Mouse (Mus musculus) macrophage (primary cell): ENCODE measurements around the gene Stn1. TPM values are rescaled to one million over a fixed set of nuclear protein-coding genes. Genes with fewer than 3 reads are reported as not detected.

Source experiments
- H3K27ac ChIP-seq: fragments of 350-480 bp; formaldehyde crosslinking; 2 replicates; pipeline ENCODE4 v1.9.0; 2021
- H3K36me3 ChIP-seq: fragments of 350-480 bp; formaldehyde crosslinking; 2 replicates; pipeline ENCODE4 v1.9.0; 2021; ENCODE audit errors: inconsistent target
- H3K4me3 ChIP-seq: fragments of 350-480 bp; formaldehyde crosslinking; 2 replicates; pipeline ENCODE4 v1.9.0; 2021; ENCODE audit errors: inconsistent target
- H3K79me2 ChIP-seq: fragments of 350-480 bp; formaldehyde crosslinking; 2 replicates; pipeline ENCODE4 v1.9.0; 2021; ENCODE audit errors: inconsistent target
- WGBS: methylation state at CpG from one replicate; pipeline ENCODE4 v1.1.7; 2026; ENCODE audit warnings: inconsistent platforms; ENCODE audit not compliant: missing documents; 5-methylcytosine and 5-hydroxymethylcytosine counted together
- polyA plus RNA-seq: library from polyadenylated mRNA; stranded (reverse); fragments of 250-400 nt; gene quantifications from 3 replicates; pipeline ENCODE4 v1.2.4, GENCODE M21; 2018; ENCODE audit warnings: inconsistent platforms

Gene Stn1
- polyA plus RNA-seq, 1 experiment from 2014 or later, result 18.7 TPM

DNA sequence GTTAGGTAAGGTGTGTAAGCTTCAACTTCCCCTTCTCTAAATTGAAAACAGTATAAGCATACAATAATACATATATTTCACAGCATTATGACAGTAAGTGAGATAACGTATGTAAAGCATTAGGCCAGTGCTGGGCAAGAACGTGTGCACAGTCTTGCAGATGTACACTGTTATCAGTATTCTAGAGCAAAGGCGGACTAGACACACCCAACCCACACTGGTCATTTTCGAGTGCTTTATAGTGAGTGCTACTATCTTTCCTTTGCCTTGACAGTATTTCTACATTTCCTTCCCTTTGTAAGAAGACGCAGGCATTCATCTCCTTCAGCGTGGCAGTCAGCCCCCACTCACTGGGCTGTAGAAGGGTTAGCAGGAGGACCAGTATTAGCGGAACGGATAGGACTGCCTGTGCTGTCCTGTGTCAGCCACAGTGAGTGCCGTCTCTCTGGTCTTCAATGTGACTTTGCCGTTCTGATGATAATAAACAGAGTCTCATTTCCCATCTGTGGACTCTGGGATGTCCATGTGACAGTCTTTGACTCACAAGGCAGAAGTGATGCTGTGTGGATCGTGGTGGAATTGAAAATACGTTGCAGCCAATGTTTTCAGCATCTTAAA lies 23.3 kb upstream of the Stn1 start:
- H3K4me3 ChIP-seq, result no peak overlapping the region
- no peak overlapping the region for H3K27ac ChIP-seq
- no peaks in the 10 kb centered on the region for H3K36me3 ChIP-seq
- WGBS, result 93% methylated on average over 12 of the region's 12 CpGs
- no peaks in the 10 kb centered on the region for H3K79me2 ChIP-seq

- Histone ChIP-seq H3K79me2 (no peaks in the 10 kb centered on the region), H3K4me3 (no peak overlapping the region), H3K27ac (no peak overlapping the region), H3K36me3 (no peaks in the 10 kb centered on the region)
- WGBS, result 81% methylated on average over 14 of the region's 14 CpGs
Observed at GRCm38 (mm10) chr19:47559751-47560512, 22.6 kb upstream of the Stn1 start.

- no peak overlapping the region for H3K27ac ChIP-seq
- 98% methylated on average over 5 of the region's 5 CpGs for WGBS
- no peaks in the 10 kb centered on the region for H3K36me3 ChIP-seq
- no peak overlapping the region for H3K4me3 ChIP-seq
- H3K79me2 ChIP-seq, result no peaks in the 10 kb centered on the region
Observed at GRCm38 (mm10) chr19:47559145-47559544, 21.8 kb upstream of the Stn1 start.

DNA sequence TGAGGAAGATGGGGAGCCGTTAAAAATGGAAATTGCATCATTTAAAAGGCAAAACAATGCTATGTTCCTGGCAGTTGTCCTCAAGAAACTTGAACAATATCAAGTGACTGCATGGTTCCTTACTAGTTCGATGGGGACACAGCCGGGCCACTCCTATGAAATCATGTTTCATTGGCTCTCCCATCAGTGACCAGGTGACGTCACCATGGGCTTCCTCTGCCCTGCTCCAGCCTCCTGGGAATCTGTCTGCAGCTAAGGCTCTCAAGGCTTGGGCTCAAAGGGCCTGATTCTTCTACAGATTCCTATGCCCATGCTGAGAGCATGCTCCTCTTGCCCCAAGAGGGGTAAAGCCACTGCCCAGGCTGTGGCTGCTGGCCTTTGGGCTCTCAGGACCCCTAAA lies 12.3 kb upstream of the Stn1 start:
- WGBS, result 66% methylated on average over 4 of the region's 4 CpGs
- H3K36me3 ChIP-seq, result no peaks in the 10 kb centered on the region
- no peak overlapping the region for H3K4me3 ChIP-seq
- H3K27ac ChIP-seq, result no peak overlapping the region
- no peaks in the 10 kb centered on the region for H3K79me2 ChIP-seq

DNA sequence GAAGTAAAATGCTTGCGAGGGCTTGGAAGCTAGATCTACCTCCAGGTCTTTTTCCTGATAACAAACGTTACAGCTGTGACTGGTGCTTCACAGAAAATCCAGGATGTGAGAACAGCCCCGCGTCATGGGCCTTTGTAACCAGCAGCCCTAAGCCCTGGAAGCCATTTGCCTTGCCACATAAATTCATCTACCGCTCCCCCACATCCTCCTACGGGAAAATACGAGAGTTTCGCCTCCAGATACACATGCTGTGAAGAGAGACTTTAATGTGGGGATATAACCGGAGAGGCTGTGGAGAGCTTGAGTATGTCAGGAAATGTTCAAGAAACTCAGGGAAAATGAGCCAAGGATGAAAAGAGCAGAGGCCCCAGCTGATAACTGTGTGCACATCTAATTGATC lies 11.9 kb upstream of the Stn1 start:
- Histone ChIP-seq H3K36me3 (no peaks in the 10 kb centered on the region), H3K27ac (no peak overlapping the region), H3K4me3 (no peak overlapping the region), H3K79me2 (no peaks in the 10 kb centered on the region)
- WGBS, result 96% methylated on average over 9 of the region's 9 CpGs

DNA sequence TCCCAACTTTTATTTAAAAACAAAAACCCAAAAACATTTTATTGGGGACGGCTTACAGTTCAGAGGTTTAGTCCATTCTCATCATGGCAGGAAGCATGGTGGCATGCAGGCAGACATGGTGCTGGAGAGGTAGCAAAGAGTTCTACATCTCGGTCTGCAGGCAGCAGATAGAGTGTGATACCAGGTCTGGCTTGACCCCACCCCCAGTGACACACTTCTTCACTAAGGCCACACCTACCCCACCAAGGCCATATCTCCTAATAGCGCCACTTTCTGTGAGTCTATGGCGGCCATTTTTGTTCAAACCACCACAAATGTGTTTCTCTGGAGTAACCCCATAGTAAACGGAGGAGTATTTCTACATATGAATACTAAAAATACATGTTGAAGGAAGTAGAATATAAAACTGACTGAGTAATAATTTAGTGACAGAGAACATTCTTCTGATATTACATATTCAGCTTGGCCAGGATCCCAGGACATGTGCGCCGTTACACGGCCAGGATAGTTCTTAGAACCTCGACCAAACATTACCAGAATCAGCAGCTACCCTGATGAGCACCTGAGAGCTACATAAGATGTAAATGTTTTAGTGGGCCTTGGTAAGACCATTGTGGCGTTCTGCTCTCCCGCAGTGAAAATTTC lies 11.2 kb upstream of the Stn1 start:
- H3K36me3 ChIP-seq, result no peaks in the 10 kb centered on the region
- WGBS, result 93% methylated on average over 11 of the region's 11 CpGs
- H3K79me2 ChIP-seq, result no peaks in the 10 kb centered on the region
- no peak overlapping the region for H3K27ac ChIP-seq
- no peak overlapping the region for H3K4me3 ChIP-seq

GRCm38 (mm10) chr19:47545528-47545927 lies 8.2 kb upstream of the Stn1 start:
- Histone ChIP-seq H3K27ac (no peak overlapping the region), H3K79me2 (no peaks in the 10 kb centered on the region), H3K4me3 (no peak overlapping the region), H3K36me3 (no peaks in the 10 kb centered on the region)

DNA sequence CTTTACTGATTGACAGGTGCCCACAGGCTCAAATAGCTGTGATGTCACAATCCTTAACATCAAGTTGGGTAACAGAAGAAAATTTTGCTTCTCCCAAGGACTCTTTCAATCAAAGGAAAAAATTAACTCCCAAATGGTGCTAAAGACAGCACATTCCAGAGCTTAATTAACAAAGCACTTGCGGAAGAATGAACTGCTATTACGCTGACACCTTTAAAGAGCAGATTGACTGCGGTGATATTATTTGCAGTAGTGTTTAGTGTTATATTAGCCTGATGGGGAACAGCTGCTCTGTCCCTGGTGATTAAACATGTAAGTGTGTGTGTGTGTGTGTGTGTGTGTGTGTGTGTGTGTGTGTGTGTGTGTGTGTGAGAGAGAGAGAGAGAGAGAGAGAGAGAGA lies 7.7 kb upstream of the Stn1 start:
- Histone ChIP-seq H3K27ac (no peak overlapping the region), H3K79me2 (no peaks in the 10 kb centered on the region), H3K4me3 (no peak overlapping the region), H3K36me3 (no peaks in the 10 kb centered on the region)
- WGBS, result 92% methylated on average over 3 of the region's 3 CpGs

- no peaks in the 10 kb centered on the region for H3K36me3 ChIP-seq
- H3K27ac ChIP-seq, result no peak overlapping the region
- no peak overlapping the region for H3K4me3 ChIP-seq
- H3K79me2 ChIP-seq, result no peaks in the 10 kb centered on the region
- WGBS, result 89% methylated on average over 7 of the region's 7 CpGs
Observed at GRCm38 (mm10) chr19:47542441-47542840, 5.1 kb upstream of the Stn1 start.

GRCm38 (mm10) chr19:47538801-47539200 lies 1.5 kb upstream of the Stn1 start:
- Histone ChIP-seq H3K27ac (peak overlapping the region; percentile 17; the same call in 1 of the 2 replicates), H3K79me2 (no peaks in the 10 kb centered on the region), H3K4me3 (no peak overlapping the region), H3K36me3 (no peaks in the 10 kb centered on the region)
- 5% methylated on average over 6 of the region's 6 CpGs for WGBS

GRCm38 (mm10) chr19:47537879-47538278 lies 572 bp upstream of the Stn1 start:
- Histone ChIP-seq H3K79me2 (no peaks in the 10 kb centered on the region), H3K27ac (peak overlapping the region; percentile 82; the same call in 1 of the 2 replicates), H3K36me3 (no peaks in the 10 kb centered on the region), H3K4me3 (no peak overlapping the region)
- 85% methylated on average over 6 of the region's 6 CpGs for WGBS

- peak overlapping the region; percentile 82 for H3K27ac ChIP-seq
- peak overlapping the region; percentile 52 for H3K4me3 ChIP-seq
- no peaks in the 10 kb centered on the region for H3K36me3 ChIP-seq
- WGBS, result 6% methylated on average over 39 of the region's 39 CpGs
- H3K79me2 ChIP-seq, result no peaks in the 10 kb centered on the region
Observed at GRCm38 (mm10) chr19:47536521-47537299, 597 bp downstream of the Stn1 start.

- H3K4me3 ChIP-seq, result no peak overlapping the region
- H3K79me2 ChIP-seq, result no peaks in the 10 kb centered on the region
- no peaks in the 10 kb centered on the region for H3K36me3 ChIP-seq
- no peak overlapping the region for H3K27ac ChIP-seq
- WGBS, result 92% methylated on average over 1 of the region's 1 CpGs
Observed at GRCm38 (mm10) chr19:47534131-47534530, 3.2 kb downstream of the Stn1 start.

DNA sequence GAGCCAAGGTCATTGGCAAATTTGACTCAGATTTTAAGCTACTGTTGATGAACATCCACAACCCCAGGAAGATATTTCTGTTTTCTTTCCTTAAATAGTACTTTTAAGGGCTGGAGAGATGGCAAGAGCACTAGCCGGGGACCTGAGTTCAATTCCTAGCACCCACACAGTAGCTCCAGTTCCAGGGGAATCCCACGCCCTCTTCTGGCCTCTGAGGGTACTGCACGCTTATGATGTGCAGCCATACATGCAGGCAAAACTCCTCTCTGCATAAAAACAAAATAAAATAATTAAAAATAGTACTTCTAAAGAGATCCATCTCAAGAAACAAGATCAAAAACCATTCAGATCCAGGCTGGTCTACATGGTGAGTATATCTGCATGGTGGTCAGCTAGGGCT lies 4.9 kb downstream of the Stn1 start:
- no peak overlapping the region for H3K27ac ChIP-seq
- H3K79me2 ChIP-seq, result no peaks in the 10 kb centered on the region
- no peaks in the 10 kb centered on the region for H3K36me3 ChIP-seq
- 96% methylated on average over 3 of the region's 3 CpGs for WGBS
- H3K4me3 ChIP-seq, result no peak overlapping the region

DNA sequence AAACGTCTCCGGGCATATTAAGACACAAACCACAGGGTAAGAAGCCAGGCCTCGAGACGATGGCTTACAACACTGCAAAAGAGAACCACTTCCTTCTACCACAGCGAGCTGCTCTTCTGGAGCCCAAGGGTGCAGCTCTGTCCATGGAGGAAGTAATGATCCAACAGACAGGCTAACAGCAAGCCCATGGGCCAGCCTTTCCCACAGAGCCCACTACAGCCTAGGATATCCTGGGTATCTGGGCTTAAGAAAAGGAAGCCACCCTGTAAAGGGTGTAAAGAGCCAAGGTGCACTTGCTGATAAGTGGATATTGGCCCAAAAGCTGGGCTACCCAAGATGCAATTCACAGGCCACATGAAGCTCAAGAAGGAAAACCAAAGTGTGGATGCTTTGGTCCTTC lies 6.0 kb downstream of the Stn1 start:
- Histone ChIP-seq H3K27ac (peak overlapping the region; percentile 79), H3K4me3 (no peak overlapping the region), H3K36me3 (no peaks in the 10 kb centered on the region), H3K79me2 (no peaks in the 10 kb centered on the region)
- WGBS, result 4% methylated on average over 5 of the region's 5 CpGs
